Mouse (Mus musculus) spleen, adult 2 months (tissue): ENCODE measurements at regions not wholly inside any gene's neighbourhood (a gene's known extent, or its start where the extent isn't known, plus 50 kb on each side); places are given as distances from the start of the nearest gene placed in this dataset.

Experiments used
- CTCF ChIP-seq: fragments of 200-500 bp; IDR thresholded peaks from 2 replicates; pipeline ENCODE4 v1.5.1; 2011; ENCODE audit warnings: mild to moderate bottlenecking, inconsistent platforms; ENCODE audit not compliant: insufficient read depth, insufficient read length, insufficient replicate concordance; ENCODE audit errors: extremely low read depth
- POLR2A ChIP-seq: fragments of 200-500 bp; IDR thresholded peaks from 2 replicates; pipeline ENCODE4 v1.6.1; 2011; ENCODE audit warnings: low read depth, low read length, inconsistent platforms

GRCm38 (mm10) chr4:62756721-62757206, 197.1 kb downstream of the Rgs3 start:
- TF ChIP-seq CTCF (no peak), POLR2A (no peak)
